Mouse (Mus musculus): ENCODE measurements around the gene Gm11639.
A peak's percentile ranks its signal among the peaks of the same experiment; 100 is the strongest.

Gm11639 gene

DNA sequence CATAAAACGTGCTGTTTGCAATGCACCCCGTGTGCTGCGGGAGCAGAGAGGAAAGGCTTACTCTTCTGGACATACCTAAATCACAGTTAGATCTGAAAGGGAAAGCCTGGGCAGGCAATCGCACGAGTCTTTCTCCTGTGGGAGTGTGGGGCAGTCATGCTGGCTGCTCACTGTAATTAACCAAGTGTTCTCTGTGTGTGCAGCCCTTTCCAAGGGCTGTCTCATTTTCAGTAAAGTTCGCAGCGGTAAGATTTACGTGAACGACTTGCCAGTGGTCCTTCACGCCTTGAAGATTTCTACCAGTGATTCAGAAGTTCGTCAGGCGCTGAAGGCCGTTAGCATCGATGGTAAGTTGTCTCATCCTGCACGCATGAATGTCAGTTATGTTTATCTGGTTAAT is 18.6 kb downstream of the Gm11639 start:
- DNase-seq (ENCODE audit: low spot score in 2 of 2), result no peak

DNA sequence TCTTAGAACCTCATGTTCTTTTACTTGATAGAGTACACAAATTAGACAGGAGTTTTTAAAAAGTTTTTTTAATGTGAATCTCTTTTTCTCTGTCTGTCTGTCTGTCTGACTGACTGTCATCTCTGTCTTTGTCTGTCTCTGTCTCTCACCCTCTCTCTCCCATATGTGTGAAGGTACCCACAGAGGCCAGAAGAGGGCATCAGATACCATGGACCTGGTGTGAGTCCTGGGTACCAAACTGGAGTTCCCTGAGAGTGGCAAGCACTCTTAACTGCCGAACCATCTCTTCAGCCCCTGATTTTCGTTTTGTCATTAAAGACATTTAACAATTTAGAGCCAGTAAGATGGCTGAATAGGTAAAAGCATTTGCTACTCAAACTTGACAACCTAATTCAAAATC is 21.6 kb downstream of the Gm11639 start:
- no peak for DNase-seq (ENCODE audit: low spot score in 2 of 2)

DNA sequence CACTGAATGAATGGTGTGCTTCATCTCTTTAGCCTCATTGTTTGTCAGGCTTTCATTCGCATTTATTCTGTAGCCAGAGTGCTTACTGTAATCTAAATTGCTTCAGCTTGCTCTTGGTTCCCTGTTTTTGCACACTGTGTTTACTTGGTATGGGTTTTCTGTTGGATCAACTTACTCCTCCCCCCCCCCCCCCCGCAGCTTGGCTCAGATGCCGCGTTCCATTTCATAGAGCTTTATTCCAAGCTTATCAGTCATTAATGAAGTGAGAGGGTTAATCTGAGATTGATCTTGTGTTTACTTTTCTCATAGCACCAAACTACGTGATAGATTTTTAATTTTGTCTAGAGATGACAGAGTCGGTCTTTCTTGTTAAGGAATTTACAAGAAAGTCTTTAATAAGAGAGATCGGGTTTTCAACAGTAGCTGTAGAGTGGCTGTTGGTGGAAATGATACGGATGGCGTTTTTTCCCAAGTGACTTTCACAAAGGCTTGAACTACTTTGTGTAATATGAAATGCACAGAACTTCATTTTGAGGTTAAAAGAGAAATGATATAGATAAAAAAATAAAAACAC is 59.6 kb downstream of the Gm11639 start:
- no peak for DNase-seq (ENCODE audit: low spot score in 2 of 2)

DNA sequence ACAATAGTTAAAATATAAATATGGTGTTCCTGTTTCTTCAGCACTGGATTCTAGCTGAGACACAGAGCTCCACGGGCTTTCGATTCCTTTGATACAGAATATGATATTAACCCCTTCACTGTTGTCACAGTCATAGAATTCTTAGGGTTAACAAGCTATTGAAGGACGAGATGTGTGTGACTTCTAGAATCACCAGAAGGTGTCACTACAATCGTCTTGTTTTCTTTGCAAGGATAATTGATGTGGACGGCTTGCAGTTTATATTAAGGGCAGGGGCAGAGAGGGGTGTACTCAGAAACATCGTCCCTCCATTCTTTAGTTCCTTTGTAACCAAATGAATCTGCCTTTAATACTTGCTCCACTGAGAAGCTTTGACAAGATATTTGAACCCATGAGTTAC is 80.3 kb downstream of the Gm11639 start:
- DNase-seq (ENCODE audit: low spot score in 2 of 2), result no peak

DNA sequence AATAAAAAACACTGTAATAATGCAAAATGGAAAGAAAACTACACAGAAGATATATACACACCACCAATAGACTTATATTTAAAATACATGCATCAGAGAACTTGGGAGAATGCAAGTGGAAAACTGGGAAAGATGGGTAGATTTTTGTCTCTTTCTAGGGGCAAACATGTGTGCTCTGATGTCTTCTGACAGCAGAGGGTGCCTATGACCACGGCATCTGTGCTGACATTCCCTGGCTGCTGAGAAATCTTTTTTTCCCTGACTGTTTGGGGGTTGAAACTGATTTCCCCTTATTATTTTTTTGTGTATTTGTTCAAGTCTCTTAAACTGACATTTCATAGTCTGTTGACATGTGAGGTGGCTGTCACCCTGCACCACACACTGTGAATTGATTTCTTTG is 81.6 kb downstream of the Gm11639 start:
- DNase-seq (ENCODE audit: low spot score in 2 of 2), result no peak

DNA sequence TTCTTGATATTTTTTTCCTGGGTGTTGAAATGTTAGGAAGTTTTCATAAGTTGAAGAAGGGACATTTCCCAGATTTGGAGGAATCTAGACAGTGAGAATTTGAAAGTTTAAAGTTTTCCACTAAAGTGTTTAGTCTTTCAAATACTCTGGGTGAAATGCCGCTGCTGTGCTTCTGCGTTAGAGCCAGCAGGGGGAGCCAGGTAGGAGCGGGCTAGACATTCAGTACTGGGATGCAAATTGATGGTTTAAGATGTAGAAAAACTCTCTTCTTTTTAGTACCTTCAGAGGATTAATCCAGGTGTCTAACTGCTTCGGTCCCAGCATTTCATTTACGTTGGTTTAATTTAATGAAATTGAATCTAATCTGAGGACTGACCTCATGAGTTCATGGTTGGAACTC is 82.6 kb downstream of the Gm11639 start:
- DNase-seq (ENCODE audit: low spot score in 2 of 2), result peak in 1 of 2 experiments; percentile 31

DNA sequence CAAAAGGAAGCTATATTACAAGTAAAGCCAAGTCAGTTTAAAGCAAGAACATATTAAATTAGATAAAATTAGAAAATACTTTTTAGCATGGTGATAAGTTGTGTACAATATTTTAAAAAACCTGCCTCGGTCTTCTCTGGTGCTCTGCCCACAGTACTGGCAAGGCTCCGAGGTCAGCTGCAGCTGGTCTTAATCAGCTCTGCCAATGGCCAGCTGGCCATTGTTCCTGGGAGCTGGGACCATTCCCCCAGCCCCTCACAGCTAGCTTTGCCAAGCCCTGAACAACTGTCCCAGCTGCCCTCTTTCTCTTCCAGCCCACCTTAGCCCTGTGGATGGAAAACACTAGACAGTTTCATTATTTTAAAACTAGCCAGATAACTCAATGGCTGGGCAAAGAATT is 93.3 kb downstream of the Gm11639 start:
- no peak for DNase-seq (ENCODE audit: low spot score in 2 of 2)

DNA sequence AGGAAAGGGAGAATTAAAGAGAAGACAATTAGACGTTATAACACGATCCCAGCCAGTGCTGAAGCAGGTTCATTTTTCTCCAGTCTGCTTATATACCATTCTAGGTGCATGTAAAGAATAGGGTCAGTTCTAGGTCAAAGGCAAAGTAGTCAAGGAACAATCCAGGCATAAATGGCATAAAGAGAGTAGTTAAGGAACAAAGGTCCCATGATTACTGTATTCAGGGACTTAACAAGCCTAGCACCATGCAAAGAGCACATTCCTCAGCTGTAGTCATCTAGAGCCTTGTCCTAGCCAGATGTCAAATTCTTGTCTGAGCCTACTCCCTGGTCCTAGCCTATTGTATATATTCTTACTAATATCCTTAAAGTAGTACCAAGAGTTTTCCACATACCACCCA is 259.2 kb downstream of the Gm11639 start:
- no peak for DNase-seq (ENCODE audit: low spot score in 2 of 2)

DNA sequence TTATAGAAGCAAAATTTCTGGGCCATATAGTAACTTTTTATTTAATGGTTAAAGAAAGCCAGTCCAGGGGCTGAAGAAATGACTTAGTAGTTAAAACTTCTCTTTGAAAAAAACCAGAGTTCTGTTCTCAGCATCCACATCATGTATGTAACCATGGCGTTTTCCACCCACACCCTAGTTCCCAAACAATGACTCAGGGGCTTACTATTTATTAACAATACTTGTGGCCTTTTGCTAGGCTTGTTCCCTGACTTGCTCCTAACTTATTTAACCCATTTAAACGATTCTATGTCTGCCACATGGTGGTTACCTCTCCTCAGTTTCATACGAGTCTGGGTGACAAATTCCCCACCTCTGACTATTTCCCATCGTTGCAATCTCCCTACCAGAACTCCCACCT is 266.8 kb downstream of the Gm11639 start:
- no peak for DNase-seq (ENCODE audit: low spot score in 2 of 2)

DNA sequence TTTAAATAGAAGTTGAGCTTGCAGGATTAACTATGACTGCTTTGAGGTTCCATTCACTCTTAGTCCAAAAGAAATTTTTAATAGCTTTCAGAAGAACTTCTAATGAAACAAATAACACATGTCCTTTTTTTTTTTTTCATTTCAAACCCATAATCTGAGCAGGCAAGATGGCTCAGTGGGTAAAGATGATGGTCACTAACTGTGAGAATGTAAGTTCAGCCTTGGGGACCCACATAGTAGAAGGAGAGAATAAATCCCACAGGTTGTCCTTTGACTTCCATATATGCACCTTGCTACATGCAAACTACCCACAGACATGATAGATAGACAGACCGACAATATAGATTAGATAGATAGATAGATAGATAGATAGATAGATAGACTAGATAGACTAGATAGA is 282.4 kb downstream of the Gm11639 start:
- DNase-seq (ENCODE audit: low spot score in 2 of 2), result no peak

DNA sequence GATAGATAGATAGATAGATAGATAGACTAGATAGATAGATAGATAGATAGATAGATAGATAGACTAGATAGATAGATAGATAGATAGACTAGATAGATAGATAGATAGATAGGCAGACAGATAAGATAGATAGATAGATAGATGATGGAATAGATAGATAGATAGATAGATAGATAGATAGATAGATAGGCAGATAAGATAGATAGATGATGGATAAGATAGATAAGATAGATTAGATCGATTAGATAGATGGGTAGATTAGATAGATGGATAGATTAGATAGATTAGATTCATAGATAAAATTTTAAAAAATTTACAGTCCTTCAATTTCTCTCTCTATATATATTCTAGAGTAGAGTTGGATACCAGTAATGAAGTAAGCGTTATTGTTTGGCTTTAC is 282.9 kb downstream of the Gm11639 start:
- DNase-seq (ENCODE audit: low spot score in 2 of 2), result no peak

DNA sequence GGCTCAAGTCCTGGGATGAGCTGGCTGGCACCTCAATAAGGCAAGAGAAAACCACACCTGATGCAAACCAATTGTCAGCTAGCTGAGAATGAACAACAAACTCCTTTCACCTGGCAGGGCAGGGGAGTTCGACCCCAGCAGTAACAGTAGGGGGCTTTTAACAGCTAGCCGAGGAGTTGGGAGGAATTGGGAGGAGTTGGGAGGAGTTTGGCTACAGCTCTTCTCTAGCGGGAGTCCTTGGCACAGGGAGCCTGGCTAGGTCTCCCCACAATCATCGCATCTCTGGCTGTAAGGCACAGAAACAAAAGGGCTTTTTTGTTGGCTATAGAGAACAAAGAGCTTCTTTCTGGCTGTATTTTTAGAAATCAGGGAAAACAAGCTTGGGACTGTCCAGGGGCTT is 285.8 kb downstream of the Gm11639 start:
- no peak for DNase-seq (ENCODE audit: low spot score in 2 of 2)

DNA sequence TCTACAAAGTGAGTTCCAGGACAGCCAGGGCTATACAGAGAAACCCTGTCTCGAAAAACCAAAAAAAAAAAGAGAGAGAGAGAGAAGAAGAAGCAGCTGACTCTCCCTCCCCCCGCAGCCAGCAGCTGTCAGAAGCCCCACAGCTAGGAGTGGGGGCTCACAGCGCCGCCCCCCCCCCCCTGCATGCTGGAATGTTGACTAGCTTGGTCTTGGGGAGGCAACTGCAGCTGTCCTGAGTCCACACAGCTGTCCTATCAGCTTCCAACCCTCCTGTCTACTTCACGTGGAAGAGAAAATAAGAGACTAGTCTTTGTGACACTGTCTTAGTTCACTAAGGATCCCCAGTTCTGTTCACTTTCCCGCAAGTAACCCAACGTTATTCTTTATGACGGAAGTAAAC is 287.0 kb downstream of the Gm11639 start:
- no peak for DNase-seq (ENCODE audit: low spot score in 2 of 2)

DNA sequence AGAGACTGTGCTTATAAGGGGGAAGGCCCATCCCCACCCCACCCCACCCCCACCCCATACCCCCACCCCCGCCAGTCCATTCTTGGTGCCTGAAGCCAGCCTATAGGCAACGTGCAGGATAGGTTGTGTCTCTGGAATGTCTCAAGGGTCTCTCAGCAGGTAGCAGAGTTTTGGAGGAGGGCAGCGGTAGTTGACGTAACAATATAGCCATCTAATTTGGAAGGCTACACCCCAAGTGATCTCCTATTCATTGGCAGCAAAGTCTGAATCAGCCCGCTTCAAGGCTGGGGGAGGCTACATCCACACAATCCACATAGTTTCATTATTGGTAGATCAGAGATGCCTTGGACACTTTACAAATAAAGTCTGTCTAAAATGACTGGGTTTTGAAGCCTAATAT is 292.5 kb downstream of the Gm11639 start:
- DNase-seq (ENCODE audit: low spot score in 2 of 2), result no peak

DNA sequence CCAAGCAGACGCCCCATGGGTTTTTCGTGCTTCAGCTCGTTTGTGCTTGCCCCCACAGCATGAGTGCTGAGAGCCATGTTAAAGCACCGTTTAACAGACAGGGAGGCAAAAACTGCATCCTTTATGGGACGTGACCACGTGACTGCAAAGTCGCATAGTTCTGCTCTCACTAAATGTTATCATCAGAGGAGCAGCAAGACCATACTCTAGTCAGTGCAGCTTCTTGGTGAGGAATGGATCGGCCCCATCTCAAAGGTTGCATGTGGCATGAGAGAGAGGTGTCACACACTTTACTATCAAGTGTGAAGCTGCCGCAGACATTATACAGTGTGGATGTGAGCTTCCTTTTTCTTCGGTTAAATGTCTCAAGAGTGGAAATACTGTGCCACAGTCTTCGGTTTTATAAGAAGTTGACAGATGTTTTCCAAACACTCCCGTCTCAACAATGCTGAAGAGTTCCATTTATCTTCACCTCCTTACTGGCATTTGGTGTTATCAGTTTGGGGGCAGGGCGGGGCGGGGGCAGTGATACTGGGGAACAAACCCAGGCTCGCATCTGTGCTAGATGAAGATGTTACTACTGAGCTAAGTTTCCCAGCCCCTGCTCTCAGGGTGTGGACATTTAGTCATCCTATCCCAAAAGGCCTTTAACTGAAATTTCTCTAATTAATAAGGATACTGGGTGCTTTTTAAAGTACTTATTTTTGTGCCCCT is 296.0 kb downstream of the Gm11639 start:
- no peak for DNase-seq (ENCODE audit: low spot score in 2 of 2)

DNA sequence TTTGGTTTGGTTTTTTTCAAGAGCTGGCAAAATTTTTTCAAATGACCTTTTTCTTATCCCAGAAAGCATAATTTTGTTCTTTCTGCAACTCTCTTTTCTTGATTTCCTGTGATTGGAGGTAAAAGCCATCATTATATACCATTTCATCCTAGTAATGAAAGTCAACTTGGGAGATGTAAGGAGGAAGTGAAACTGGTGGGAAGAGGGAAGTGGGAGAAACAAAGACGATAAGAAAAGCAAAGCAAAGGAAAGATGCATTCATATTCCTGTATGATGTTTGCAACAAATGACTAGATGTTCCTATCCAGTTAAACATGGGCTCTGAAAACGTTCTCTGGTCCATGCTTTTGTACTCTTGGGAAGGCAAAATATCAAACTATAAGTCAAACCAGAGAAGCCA is 323.7 kb downstream of the Gm11639 start:
- no peak for DNase-seq (ENCODE audit: low spot score in 2 of 2)

DNA sequence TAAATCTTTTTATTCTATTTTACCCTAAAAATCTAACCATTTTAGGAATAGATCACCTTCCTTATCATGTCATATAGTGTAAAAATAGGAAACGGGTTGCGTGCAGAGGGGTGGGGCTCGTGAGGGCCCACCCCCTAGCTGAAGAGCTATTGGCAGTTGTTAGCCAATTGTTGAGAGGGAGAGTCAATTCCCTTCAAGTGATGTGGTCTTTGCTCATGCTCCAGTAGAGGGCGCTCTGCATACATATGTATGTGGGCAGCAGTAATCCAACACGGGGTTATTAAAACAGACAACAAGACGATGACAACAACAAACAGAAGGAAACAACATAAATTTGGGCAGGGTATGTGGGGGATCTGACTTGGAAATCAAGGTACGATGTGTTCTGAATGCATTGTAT is 335.6 kb downstream of the Gm11639 start:
- DNase-seq (ENCODE audit: low spot score in 2 of 2), result no peak

DNA sequence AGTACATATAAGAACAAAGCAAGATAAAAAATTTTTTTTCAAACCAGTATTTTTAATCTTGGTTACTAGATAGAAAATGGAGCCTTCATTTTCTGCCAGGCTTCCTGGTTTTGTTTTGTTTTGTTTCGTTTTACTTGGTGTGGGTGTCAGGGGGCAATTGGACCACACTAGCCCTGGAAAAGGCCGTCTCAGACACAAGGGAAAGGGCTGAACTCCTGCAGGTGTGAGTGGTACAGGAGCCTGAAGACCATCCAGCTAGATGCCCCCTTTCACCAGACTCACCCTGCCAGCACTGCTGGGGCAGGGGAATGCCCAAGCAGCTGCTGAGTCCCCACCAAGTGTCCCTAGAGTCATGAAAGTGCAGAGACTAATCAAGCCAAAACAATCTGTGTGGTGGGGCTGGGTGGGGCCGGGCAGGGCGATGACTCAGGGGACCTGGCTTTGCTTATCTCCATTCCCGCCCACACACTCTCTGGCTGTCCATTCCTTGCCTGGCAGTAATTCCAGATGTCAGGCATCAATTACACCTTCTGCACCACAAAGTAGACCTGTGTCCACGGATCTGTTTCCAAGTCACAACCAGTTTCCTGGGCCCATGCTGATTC is 343.3 kb downstream of the Gm11639 start:
- no peak for DNase-seq (ENCODE audit: low spot score in 2 of 2)

DNA sequence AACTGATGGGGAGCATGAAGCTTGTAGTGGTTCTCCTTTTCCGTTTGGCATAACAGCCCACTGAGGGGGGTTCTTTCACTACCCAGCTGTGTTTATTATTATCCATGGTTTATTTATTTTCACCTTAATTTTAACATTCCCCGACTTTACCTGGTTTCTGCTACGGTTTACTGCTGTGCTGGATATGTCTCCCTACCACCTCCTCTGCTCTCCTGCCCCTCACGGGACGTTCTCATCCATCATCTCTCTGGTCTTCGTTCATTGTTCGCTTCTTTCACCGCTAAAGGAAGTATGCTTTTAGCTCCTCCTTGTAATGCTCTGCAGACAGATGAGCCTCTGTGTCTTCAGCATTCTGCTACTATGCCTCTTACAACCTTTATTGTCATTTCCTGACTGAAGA is 344.0 kb downstream of the Gm11639 start:
- no peak for DNase-seq (ENCODE audit: low spot score in 2 of 2)

DNA sequence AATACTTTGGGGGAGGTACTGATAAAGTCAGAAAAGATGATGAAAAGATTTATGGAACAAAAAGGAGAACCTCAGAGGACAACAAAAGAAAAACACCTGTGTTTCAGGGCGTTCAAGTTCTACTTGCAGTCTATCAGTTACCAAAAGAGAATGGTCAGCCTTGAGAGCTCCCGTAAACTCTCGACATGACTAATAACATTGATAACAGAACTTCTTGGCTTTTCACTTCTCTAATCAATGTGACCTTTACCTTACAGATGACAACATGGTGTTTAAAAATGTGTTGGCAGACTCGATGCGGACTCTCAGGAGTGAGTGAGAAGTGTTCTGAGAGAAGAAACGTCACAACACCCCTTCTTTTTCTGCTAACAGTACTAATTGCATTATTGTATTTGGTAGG is 344.7 kb downstream of the Gm11639 start:
- no peak for DNase-seq (ENCODE audit: low spot score in 2 of 2)

DNA sequence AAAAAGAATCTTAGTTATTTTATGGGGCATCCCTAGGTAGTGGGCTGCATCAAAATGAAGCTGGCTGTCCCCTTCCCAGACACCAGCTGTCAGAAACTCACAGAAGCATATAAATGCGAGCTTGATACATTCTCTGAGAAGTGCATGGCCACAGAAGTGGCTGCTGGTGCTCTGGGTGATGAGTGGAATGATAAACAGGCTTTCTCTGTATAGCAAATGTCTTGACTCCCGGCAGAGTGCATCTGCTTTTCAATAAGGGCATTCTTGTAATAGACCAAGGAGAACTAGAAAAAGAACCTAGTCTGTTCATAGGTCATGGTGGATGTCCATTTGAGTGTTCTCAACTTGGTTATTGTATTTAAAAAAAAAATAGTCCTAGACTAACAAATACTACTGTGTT is 345.6 kb downstream of the Gm11639 start:
- no peak for DNase-seq (ENCODE audit: low spot score in 2 of 2)

DNA sequence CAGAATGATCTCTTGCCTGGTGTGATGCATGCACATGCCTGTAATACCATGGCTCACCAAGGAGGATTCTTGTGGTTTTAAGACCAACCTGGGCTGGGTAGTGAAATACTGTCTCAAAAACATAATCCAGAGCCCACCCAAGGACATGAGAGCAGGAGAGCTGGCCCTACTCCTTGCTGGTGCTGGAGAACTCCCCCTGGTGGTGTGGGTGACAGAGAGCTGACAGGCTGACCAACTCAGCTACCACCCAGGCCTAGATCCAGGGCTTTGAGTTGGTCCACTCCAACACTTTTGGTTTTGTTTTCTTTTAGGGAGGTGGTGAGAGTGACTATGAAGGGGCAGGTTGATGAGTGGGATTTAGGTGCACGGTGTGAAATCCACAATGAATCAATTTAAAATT is 349.6 kb downstream of the Gm11639 start:
- DNase-seq (ENCODE audit: low spot score in 2 of 2), result no peak

DNA sequence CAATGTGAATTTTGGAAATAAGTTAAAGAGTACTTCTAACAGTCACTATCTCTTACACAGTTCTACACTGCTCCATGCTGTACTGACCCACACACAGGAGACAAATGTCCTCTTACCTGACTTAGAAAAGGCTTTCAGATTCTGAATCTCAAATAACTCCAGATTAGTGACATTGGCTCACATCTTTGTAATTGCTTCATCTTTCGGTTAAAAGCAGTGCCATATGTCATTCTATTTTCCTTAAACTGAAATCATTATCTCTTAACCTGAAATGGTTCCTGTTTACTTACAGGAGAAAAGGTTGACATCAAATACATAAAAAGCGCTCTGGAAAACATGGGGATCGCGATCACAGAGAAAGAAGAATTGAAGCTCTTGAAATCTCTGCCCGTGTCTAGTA is 377.8 kb downstream of the Gm11639 start, which contains the start of gene Efcab3:
Efcab3 (plus strand) TSS at position 301 of the 400 bp plus-strand sequence.
- no peak for DNase-seq (ENCODE audit: low spot score in 2 of 2)
